Mouse (Mus musculus) CH12.LX (cell line): ENCODE results near the gene Vstm5.

ENCODE experiments used
- CTCF ChIP-seq, 2 experiments: IDR thresholded peaks in 1 of 2; conservative IDR thresholded peaks in 1 of 2; 2 replicates each; pipeline ENCODE4 v1.5.1; 2011 to 2012; ENCODE audit warnings: low read depth in 2 of 2, low read length in 2 of 2, improper control_type of control experiment in 1 of 2, inconsistent platforms in 1 of 2, mild to moderate bottlenecking in 1 of 2, moderate library complexity in 1 of 2
- EP300 ChIP-seq: IDR thresholded peaks from 2 replicates; pipeline ENCODE4 v1.6.1; 2011; ENCODE audit warnings: low read length, improper control_type of control experiment
- POLR2A ChIP-seq: IDR thresholded peaks from 2 replicates; pipeline ENCODE4 v1.6.1; 2011; ENCODE audit warnings: low read depth, mild to moderate bottlenecking, improper control_type of control experiment, low read length

GRCm38 (mm10) chr9:15307257-15307656 is 68.4 kb downstream of the Vstm5 start:
- TF ChIP-seq CTCF (conservative IDR thresholded peaks at IDR 0.05 in 1 of 2, IDR thresholded peaks at IDR 0.05 in 1 of 2; ENCODE audit: low read depth in 2 of 2, low read length in 2 of 2) (no peak), POLR2A (no peak; the same call in 1 of the 2 replicates), EP300 (no peak)
